In genomic region chr15:81804883-81805282, GRCm38 (mm10) we compare ENCODE assay signal across 14 mouse cellular contexts. TPM values are rescaled to one million over a fixed set of nuclear protein-coding genes. Genes with fewer than 3 reads are reported as not detected.
A peak's percentile ranks its signal among the peaks of the same experiment; 100 is the strongest.
DNase-seq lines count a peak whose midpoint lies in the region; ATAC-seq and TF ChIP-seq lines count a peak whose summit lies in the region.
"Had no signal": no experiment of that assay in that cellular context is flagged by ENCODE, and none has a peak within 500 bp of the region (broad histone marks: within the 10 kb centered on the region; RNA-seq: fewer than 3 reads in every experiment).

No protein-coding gene starts in this region.

- H3K4me1 ChIP-seq in heart, embryonic 16.5 days (ENCODE audit: control insufficient read depth, insufficient read depth, low read length), result peaks cover 57% of the 10 kb centered on the region
- H3K4me1 ChIP-seq in embryonic facial prominence, embryonic 13.5 days, result peaks cover 67% of the 10 kb centered on the region

- H3K27me3 ChIP-seq in heart, embryonic 16.5 days (ENCODE audit: control insufficient read depth, insufficient read depth, low read length), result no peaks in the 10 kb centered on the region
- H3K27me3 ChIP-seq in embryonic facial prominence, embryonic 13.5 days, result no peaks in the 10 kb centered on the region
- H3K27me3 ChIP-seq: hindbrain, embryonic 15.5 days; limb, embryonic 12.5 days; midbrain, embryonic 15.5 days had no signal

- peak overlapping the region; percentile 69 for H3K27ac ChIP-seq in heart, embryonic 16.5 days (ENCODE audit: low read length)
- H3K27ac ChIP-seq in left cerebral cortex, adult 2 months, result peak overlapping the region; percentile 99
- peak overlapping the region; percentile 51; the same call in 1 of the 2 replicates for H3K27ac ChIP-seq in embryonic facial prominence, embryonic 13.5 days
- H3K27ac ChIP-seq: hindbrain, embryonic 15.5 days; limb, embryonic 12.5 days; midbrain, embryonic 15.5 days had no signal

- H3K4me2 ChIP-seq in heart, embryonic 16.5 days (ENCODE audit: low read depth, low read length), result no peak overlapping the region
- no peak overlapping the region for H3K4me2 ChIP-seq in embryonic facial prominence, embryonic 13.5 days
- H3K4me2 ChIP-seq: hindbrain, embryonic 15.5 days; limb, embryonic 12.5 days; midbrain, embryonic 15.5 days had no signal

- intact Hi-C loops in heart, postnatal 14 days (cut with DNase I), result no loop called here
- intact Hi-C loops in left cerebral cortex, adult 2 months (cut with DNase I), result no loop called here
- intact Hi-C loops in left cerebral cortex, postnatal 4 days (cut with DNase I), result no loop called here

- 88% methylated on average over 3 of the region's 3 CpGs for whole genome bisulfite sequencing in heart, embryonic 16.5 days
- WGBS in embryonic facial prominence, embryonic 13.5 days, result 76% methylated on average over 3 of the region's 3 CpGs

- H3K36me3 ChIP-seq in heart, embryonic 16.5 days (ENCODE audit: control insufficient read depth, insufficient read depth), result no peaks in the 10 kb centered on the region
- no peaks in the 10 kb centered on the region for H3K36me3 ChIP-seq in embryonic facial prominence, embryonic 13.5 days
- H3K36me3 ChIP-seq: hindbrain, embryonic 15.5 days; limb, embryonic 12.5 days; midbrain, embryonic 15.5 days had no signal

- H3K9me3 ChIP-seq in heart, embryonic 16.5 days (replicated peaks; ENCODE audit: control insufficient read depth, low read length), result no peaks in the 10 kb centered on the region
- H3K9me3 ChIP-seq in embryonic facial prominence, embryonic 13.5 days, result no peaks in the 10 kb centered on the region
- H3K9me3 ChIP-seq: hindbrain, embryonic 15.5 days; limb, embryonic 12.5 days; midbrain, embryonic 15.5 days had no signal

- DNase-seq in heart, postnatal 14 days, result no peak
- DNase-seq in left cerebral cortex, adult 2 months (ENCODE audit: extremely low spot score in 1 of 2, low spot score in 2 of 2), result no peak
- no peak for DNase-seq in left cerebral cortex, postnatal 4 days
- peak; percentile 57 for DNase-seq in lung, postnatal 25 days (ENCODE audit: low spot score)
- DNase-seq in adrenal gland, postnatal 36 days, result no peak
- DNase-seq in frontal cortex, postnatal 25 days (ENCODE audit: low spot score in 2 of 2), result no peak
- DNase-seq: layer of hippocampus, postnatal 36 days; right cerebral cortex, postnatal 25 days; thymus, adult 2 months had no signal

- TF ChIP-seq CTCF in left cerebral cortex, adult 2 months (IDR thresholded peaks at IDR 0.05), result no peak

- H3K4me3 ChIP-seq in heart, embryonic 16.5 days (ENCODE audit: low read length), result no peak overlapping the region
- H3K4me3 ChIP-seq in left cerebral cortex, adult 2 months, result no peak overlapping the region; the same call in 1 of the 2 replicates
- H3K4me3 ChIP-seq in embryonic facial prominence, embryonic 13.5 days, result no peak overlapping the region
- H3K4me3 ChIP-seq: hindbrain, embryonic 15.5 days; limb, embryonic 12.5 days; midbrain, embryonic 15.5 days had no signal

- no peak overlapping the region for H3K9ac ChIP-seq in heart, embryonic 16.5 days (ENCODE audit: low read length)
- H3K9ac ChIP-seq in embryonic facial prominence, embryonic 13.5 days, result no peak overlapping the region
- H3K9ac ChIP-seq: hindbrain, embryonic 15.5 days; limb, embryonic 12.5 days; midbrain, embryonic 15.5 days had no signal

- no peak for ATAC-seq in heart, embryonic 16.5 days (replicated peaks; ENCODE audit: extremely low read depth, insufficient read depth, low FRiP score)
- no peak for ATAC-seq in embryonic facial prominence, embryonic 13.5 days (ENCODE audit: insufficient number of reproducible peaks, insufficient read depth, low FRiP score, low TSS enrichment, low read depth)
- ATAC-seq: midbrain, embryonic 15.5 days had no signal

RNA-seq across cellular contexts. Expression of gene Tef, which starts 2.7 kb away (rescaled TPM):
- polyA plus RNA-seq in heart, embryonic 16.5 days (2015; fragmentation: Nextera tagmentation; extraction: Ambion mirVana), result 23.2 and 25.1 TPM in 2 replicates
- 10 to 100 TPM; 69.3 to 93.0 TPM for total RNA-seq in heart, postnatal 14 days (2021)
- 100 to 1,000 TPM; 220 to 228 TPM for total RNA-seq in left cerebral cortex, adult 2 months (2021)
- total RNA-seq in left cerebral cortex, postnatal 4 days (2021), result 10 to 100 TPM; 68.1 to 69.6 TPM
- polyA plus RNA-seq in embryonic facial prominence, embryonic 13.5 days (2015; fragmentation: Nextera tagmentation; extraction: Ambion mirVana), result 29.4 and 30.3 TPM in 2 replicates
- 100 to 1,000 TPM in 1 of 2 experiments, 10 to 100 TPM in 1; 61.4 to 101 TPM for total RNA-seq in adrenal gland, postnatal 36 days (2021)

RNA-seq across cellular contexts. Expression of gene Tob2, which starts 53.7 kb away (rescaled TPM):
- polyA plus RNA-seq in heart, embryonic 16.5 days (2015; fragmentation: Nextera tagmentation; extraction: Ambion mirVana), result 17.5 and 17.8 TPM in 2 replicates
- 100 to 1,000 TPM; 119 to 131 TPM for total RNA-seq in heart, postnatal 14 days (2021)
- total RNA-seq in left cerebral cortex, adult 2 months (2021), result 10 to 100 TPM; 34.8 to 41.4 TPM
- 10 to 100 TPM; 20.3 to 22.6 TPM for total RNA-seq in left cerebral cortex, postnatal 4 days (2021)
- 25.6 and 26.7 TPM in 2 replicates for polyA plus RNA-seq in embryonic facial prominence, embryonic 13.5 days (2015; fragmentation: Nextera tagmentation; extraction: Ambion mirVana)
- 100 to 1,000 TPM; 103 to 125 TPM for total RNA-seq in adrenal gland, postnatal 36 days (2021)

RNA-seq across cellular contexts. Expression of gene Rangap1, which starts 59.6 kb away (rescaled TPM):
- polyA plus RNA-seq in heart, embryonic 16.5 days (2015; fragmentation: Nextera tagmentation; extraction: Ambion mirVana), result 75.9 and 83.6 TPM in 2 replicates
- 10 to 100 TPM; 28.1 to 35.2 TPM for total RNA-seq in heart, postnatal 14 days (2021)
- 100 to 1,000 TPM; 214 to 229 TPM for total RNA-seq in left cerebral cortex, adult 2 months (2021)
- total RNA-seq in left cerebral cortex, postnatal 4 days (2021), result 100 to 1,000 TPM; 170 to 180 TPM
- polyA plus RNA-seq in embryonic facial prominence, embryonic 13.5 days (2015; fragmentation: Nextera tagmentation; extraction: Ambion mirVana), result 103 and 116 TPM in 2 replicates
- 10 to 100 TPM; 54.2 to 78.8 TPM for total RNA-seq in adrenal gland, postnatal 36 days (2021)
